Mouse (Mus musculus) hematopoietic stem cell, adult 5-6 weeks (primary cell): ENCODE data around the gene Esrra. TPM values are rescaled to one million over a fixed set of nuclear protein-coding genes. Genes with fewer than 3 reads are reported as not detected.

Experiments
- ATAC-seq, 2 experiments: fragments of 125-278 bp in 1 of 2; replicated peaks in 1 of 2; 2 replicates each; pipeline ENCODE4 v1.8.0; 2016 to 2017; ENCODE audit warnings: inconsistent platforms in 2 of 2, mild to moderate bottlenecking in 2 of 2, moderate number of reproducible peaks in 2 of 2, low read depth in 1 of 2, moderate TSS enrichment in 1 of 2; ENCODE audit not compliant: low FRiP score in 2 of 2, poor library complexity in 2 of 2, severe bottlenecking in 2 of 2, insufficient read depth in 1 of 2, low TSS enrichment in 1 of 2
- total RNA-seq: library from RNA; stranded (forward); fragments of 172-1452, 232-1000 nt; gene quantifications from 2 replicates; pipeline ENCODE4 v1.2.3, GENCODE M21; 2017

Esrra gene
- total RNA-seq, result 15.3 and 16.0 TPM in 2 replicates

- ATAC-seq, result peak; percentile 91 to 93
Observed at GRCm38 (mm10) chr19:6921647-6922567, at the start of gene Esrra. TSS of gene Esrra (minus strand) at chr19:6921813.

GRCm38 (mm10) chr19:6970460-6971085 is 49.0 kb upstream of the Esrra start:
- no peak for ATAC-seq

DNA sequence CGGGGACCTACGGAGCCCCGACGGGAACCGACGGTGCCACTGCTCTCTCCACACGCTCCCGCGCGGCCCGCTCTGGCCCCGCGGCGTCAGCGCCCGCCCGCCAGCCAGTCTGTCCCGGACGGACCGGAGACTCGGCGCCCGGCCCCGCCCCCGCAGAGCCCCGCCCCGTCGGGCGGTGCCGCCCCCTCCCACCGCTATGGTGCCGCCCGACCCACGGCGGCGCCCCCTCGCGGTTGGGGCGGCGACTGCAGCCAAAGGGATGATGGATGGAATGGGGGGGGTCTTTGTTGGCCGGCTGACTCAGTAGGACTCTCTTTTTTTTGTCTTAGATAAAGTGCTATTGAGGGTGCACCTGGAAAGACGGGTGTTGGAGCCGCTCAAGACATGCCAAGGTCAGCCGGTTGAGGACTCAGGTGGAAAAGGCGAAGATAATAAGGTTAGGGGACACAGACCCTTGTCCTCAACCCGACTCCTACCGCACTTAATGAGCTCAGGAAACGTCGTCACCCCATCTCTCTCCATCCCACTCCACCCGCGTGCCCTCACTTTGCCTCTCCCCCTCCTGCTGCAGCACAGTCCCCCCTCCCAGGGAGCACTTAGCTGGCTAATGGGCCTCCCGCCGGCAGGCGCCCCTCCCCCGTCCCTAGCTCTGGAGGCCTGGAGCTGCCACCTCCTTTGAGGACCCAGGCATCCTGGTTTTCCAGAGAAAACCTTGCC is 48.2 kb upstream of the Esrra start:
- peak in 1 of 2 experiments; percentile 18; a peak in 1 of 4 replicates for ATAC-seq

DNA sequence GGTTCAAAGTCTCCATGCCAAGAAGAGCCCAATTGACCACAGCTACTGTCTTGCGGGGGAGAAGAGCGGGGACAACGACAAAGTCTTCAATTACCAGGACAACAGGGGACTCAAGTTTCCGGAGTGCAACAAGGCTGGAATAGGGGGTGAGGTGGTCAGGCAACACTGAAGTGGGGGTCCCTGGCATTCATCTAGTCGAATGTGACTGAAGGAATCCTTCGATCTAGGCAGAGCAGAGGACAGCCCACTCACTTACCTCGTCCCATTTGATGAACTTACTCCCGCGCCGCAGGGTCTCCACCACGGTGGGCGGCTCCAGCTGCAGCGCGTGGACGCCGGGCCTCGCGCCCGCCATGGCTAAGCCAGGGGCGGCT is 47.7 kb upstream of the Esrra start:
- ATAC-seq, result no peak

DNA sequence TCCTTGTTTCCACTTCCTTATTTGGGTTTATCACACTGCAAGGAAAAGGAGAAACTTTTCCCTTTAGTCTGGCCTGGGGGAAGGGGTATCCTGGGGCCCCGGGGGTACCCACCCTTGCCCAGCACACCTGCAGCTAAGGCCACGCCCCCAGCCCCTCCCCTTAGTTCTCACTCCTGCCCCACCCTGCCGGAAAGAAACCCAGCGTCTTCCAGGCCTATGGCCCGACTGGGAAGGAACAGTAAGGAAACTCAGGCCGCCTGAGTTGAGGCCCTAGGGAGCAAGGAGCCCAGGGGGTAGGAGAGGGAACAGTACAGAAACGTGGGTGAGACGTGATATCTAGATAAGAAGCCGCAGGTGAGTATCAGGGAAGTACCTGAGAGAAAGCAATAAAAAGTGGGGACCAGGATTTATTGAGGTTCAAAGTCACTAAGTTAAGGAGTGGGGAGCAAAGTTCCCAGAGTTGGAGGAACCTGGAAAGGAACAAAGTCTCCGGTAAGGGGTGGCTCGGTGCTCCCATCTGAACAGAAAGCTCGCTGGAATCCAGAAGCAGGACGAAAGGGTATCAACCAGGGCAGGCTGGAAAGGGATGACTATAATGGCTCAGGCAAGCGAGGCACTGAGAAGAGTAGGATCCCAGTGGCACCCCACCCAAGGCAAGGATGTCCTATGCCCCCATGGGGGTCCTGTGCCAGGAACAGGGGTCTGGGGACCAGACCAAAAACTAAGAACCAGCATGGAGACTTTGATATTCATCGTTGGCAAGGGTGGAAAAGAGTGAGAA is 47.1 kb upstream of the Esrra start:
- no peak for ATAC-seq

- no peak for ATAC-seq
Observed at GRCm38 (mm10) chr19:6956461-6956860, 34.8 kb upstream of the Esrra start.

DNA sequence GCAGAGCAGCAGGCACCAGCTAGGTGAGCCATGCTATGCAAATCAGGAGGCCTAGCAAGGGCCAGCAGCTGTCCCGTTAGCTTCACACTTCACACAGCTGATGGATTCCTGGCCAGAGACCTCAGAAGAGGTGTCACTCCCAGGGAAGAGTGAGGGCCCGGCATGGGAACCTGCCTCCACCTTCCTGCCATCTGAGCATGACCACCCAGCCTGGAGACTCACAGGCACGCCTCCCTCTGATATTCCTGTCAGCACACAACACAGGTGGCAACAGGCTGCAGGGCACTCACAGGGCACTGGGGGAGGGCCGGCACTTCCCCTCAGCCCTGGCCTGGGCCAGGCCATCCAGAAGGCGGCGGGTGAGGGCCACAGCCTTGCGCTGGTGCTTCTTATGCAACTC is 33.8 kb upstream of the Esrra start:
- no peak for ATAC-seq

- ATAC-seq, result no peak
Observed at GRCm38 (mm10) chr19:6954046-6954445, 32.4 kb upstream of the Esrra start.

DNA sequence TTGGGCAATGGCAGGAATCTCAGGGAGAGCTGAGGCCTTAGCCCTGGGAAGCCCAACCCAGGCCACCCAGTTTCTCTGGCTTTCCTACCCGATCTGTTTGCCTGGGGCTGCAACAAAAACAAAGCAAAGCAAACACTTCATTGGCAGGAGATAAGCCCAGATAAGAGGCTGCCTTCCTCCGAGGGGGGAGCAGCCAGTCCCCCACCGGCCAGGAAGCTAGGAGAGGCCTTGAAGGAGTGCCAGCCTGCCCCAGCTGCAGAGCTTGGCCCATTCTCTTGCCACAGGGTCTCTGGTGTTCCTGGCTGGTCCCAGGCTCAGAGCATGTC is 31.1 kb upstream of the Esrra start:
- ATAC-seq, result no peak

GRCm38 (mm10) chr19:6951994-6952711 is 30.5 kb upstream of the Esrra start:
- ATAC-seq, result peak; percentile 8 to 13; a peak in 2 of 4 replicates

- peak; percentile 64 to 79 for ATAC-seq
Observed at GRCm38 (mm10) chr19:6951381-6951968, 29.9 kb upstream of the Esrra start.

DNA sequence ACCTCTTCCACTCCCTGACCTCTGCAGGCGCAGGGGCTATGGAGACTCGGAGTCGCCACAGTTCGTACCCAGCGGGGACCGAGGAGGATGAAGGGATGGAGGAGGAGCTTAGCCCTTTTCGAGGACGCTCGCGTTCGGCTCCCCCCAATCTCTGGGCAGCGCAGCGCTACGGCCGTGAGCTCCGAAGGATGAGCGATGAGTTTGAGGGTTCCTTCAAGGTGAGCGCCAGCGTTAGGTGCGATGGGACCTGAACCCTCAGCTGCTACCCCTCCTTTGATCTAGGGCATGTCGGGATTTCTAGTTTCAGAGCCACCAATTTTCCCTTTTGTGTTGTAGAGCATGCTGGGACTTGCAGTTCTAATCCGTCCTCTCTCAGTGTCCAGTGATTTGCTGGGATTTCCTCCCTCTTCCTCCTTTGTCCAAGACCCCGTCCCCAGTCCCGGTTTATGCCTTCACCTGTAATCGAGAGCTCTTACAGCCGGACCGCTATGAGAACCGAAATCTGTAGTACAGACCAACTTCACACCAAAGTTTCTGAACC is 29.1 kb upstream of the Esrra start:
- ATAC-seq, result peak in 1 of 2 experiments; percentile 13; a peak in 2 of 4 replicates

DNA sequence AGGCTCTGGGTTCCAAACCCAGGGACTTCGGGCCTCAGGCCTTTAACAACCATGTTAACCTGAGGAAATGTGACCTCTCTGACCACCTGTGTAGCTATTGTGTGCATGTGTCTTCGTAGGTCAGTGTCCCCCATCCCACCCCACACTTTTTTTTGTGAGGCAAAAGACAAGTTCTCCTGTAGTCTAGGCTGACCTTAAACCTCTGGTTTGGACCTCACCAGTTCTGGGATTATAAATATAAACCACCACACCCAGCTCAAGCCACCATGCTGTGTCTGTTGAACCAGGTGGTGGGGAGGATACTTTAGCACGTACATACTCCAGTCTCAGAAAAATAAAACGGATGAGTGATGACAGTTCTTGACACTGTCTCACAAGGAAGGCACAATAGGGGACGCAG is 28.3 kb upstream of the Esrra start:
- ATAC-seq, result no peak

DNA sequence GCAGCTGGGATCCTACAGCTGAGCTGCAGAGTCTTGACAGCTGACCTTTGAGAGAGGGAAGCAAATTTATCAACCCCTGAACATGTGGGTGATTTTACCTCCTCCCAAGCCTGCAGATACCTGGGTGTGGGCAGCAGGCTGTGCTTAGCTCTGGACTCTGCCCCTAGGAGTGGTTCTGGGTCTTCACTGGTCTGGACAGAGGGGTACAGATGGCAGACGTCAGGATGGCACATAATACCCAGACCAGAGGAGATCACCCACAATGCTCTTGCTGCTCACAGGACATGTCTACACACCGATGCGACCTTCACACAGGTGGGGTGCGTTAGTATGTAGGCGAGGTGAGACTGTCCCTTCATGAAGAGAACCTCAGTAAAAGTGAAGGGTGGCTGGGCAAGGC is 27.9 kb upstream of the Esrra start:
- no peak for ATAC-seq

DNA sequence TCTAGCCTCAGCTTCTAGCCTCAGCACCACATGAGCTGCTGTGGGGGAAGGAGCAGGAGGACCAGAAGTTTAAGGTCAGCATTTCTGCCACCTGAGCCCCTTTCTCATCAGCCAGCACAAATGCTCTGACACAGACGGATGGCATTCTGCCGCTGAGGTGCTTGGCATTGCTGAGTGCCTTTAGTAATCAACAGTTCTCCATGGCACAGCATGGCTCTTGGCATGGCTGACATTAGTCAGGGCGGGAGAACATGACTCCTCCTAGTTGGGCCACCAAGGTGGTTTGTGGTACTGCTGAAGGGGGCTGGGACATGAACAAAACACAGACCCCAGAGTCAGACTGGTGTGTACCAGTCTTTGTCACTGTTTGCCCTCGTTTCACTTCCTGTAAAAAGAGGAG is 26.6 kb upstream of the Esrra start:
- no peak for ATAC-seq

DNA sequence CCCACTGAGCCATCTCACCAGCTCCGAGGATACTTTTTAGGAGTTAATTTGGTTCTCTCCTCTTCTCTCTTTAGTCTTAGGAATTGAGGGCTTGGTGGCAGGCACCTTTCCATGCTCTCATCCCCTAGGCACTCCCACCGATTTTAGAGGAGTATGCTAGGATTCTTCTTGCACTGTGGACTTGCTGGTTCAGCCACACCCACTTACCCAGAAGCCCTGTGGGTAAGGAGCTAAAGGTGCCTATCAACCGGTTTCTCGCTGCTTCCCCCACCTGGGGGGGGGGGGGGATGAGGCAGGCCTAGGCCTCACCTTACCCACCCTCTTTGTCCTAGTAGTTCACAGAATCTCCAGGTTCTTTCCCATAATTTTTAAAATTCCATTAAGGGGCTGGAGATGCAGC is 26.1 kb upstream of the Esrra start:
- ATAC-seq, result no peak
